Mouse (Mus musculus) mouse embryonic stem cell (cell line): ENCODE measurements around the gene Bcl2.

Experiments used
- in situ Hi-C, 2 experiments: fragments of 300-500 bp; cut with MboI; formaldehyde crosslinking; loops; 1 replicate in 1 of 2; 3 replicates in 1 of 2; pipeline ENCODE4 v1.14.3; 2019 to 2020; ENCODE audit warnings: low sequenced_read_pairs in 2 of 2, low pct_unique_long_range_greater_than_20kb in 1 of 2, mixed read lengths in 1 of 2; ENCODE audit not compliant: unreplicated experiment in 1 of 2

The Bcl2 gene

GRCm38 (mm10) chr1:106713621-106714529 is at the start of gene Bcl2:
Bcl2 (minus strand) TSS chr1:106714274.
- in situ Hi-C loops: loop anchor here in 1 of 2 experiments (25.0 kb wide), 1 partner anchor 177 kb away; no protein-coding TSS in a partner anchor

- in situ Hi-C loops: no loop called here
Measured at GRCm38 (mm10) chr1:106760750-106761149, 46.7 kb upstream of the Bcl2 start.

- in situ Hi-C loops: no loop called here
Measured at GRCm38 (mm10) chr1:106759572-106760435, 45.7 kb upstream of the Bcl2 start, which contains the start of gene Kdsr. Kdsr (minus strand) TSS chr1:106759727.

- in situ Hi-C loops: no loop called here
Measured at GRCm38 (mm10) chr1:106758734-106759571, 44.9 kb upstream of the Bcl2 start.

- in situ Hi-C loops: no loop called here
Measured at GRCm38 (mm10) chr1:106756633-106757032, 42.6 kb upstream of the Bcl2 start.

DNA sequence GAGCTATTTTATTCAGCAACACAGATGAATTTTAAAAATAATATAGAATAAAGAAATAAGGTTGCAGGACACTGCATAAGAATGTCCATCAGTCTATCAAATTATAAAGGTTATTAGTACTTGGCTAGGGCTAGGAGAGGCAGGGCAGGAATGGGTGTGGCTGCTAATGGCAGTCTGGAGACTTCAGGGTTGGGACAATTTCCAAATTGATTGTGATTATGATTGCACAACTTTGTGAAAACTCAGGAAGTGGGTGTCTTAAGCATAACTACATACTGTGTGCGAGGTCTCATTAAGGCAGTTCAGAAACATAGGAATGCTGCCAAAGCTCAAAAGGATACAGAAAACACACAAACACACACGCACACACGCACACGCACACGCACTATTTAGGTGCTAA is 37.9 kb upstream of the Bcl2 start:
- in situ Hi-C loops: no loop called here

DNA sequence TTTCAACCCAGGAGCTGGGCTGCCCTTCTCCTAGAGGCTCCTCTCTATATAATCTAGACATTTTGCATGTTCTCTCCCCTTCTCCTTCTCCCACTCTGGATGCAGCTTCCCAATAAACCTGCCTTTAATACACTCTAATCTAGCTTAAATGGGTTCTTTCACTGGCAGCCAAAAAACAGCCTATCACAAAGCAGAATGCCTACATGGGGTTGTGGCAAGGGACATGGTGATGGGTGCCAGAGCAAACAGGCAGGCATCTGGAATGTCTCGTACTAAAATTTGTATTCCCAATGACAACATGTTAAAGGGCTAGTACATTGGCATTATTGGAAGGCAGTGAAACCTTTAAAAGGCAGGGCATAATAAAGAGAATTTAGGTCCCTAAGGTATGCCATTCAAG is 36.6 kb upstream of the Bcl2 start:
- in situ Hi-C loops: no loop called here

GRCm38 (mm10) chr1:106748555-106749315 is 34.7 kb upstream of the Bcl2 start:
- in situ Hi-C loops: no loop called here

DNA sequence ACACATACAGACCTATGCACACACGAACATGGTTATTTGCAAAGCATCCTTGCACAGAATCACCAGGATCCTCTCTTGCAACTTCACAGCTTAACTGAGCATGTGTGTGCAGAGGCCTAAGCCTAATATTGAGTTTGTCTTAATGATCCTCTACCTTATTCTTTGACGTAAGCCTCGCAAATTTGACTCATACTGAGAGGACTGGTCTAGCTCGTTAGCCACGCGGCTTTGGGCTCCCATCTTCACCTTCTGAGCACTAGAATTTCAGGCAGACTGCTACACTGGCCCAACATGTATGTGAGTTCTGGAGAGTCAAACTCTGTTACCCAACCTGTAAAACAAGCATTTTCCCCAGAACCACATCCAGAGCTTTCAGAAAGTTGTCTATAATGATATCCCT is 28.9 kb upstream of the Bcl2 start:
- in situ Hi-C loops: no loop called here

- in situ Hi-C loops: no loop called here
Measured at GRCm38 (mm10) chr1:106740735-106741134, 26.7 kb upstream of the Bcl2 start.

DNA sequence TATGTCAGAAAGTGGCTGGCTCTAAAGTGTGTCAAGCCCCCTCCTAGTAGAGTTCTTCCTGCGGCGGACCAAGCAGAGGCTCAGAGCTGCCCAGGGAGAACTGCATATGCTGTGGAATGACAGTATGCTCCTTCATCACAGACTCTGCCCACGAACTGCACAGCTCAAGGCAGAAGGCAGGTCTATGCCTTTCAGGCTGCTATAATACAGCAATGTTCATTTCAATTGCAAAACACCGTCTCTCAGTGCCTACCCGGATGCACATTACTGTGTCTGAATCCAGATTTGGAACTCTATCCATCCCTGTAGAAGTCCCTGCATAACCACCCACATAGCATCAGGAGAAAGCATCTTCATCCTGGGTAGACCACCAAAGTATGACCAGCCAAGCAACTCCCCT is 25.7 kb upstream of the Bcl2 start:
- in situ Hi-C loops: no loop called here

- in situ Hi-C loops: no loop called here
Measured at GRCm38 (mm10) chr1:106738092-106738491, 24.0 kb upstream of the Bcl2 start.

DNA sequence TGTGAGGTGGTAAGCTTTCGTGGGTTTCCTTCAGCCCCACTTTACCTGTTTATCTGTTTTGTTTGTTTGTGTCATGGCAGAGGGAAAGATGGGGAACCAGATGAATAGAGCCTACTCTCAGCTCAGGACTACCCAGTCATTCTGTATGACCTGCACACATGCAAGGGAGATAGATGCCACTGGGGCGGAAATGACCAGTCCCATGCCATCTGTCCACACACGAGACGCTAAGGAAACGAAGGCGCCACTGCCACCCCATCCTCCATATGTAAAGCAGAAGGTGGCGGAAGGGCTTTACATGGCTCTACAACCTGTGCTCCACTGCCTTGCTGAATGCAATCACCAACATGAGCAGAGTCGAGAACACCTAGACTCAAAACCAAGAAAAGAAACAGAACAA is 22.1 kb upstream of the Bcl2 start:
- in situ Hi-C loops: no loop called here

DNA sequence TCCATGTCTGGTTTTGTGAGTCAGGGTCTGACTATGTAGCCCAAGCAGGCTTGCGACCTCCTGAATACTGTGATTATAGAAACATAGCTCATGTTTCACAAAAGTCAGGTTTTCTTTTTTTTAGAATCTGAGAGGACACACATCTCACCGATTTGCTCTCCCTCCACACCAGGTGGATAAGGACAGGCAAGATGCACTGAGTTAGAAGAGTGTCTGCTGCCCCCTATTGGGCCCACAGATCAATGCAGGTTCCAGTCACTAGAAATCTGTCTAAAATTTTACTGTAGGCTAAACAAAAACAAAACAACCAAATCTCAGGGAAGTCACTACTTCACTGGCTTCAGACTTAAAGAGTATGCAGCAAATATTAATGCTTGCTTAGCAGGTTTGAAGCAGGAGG is 21.5 kb upstream of the Bcl2 start:
- in situ Hi-C loops: no loop called here

DNA sequence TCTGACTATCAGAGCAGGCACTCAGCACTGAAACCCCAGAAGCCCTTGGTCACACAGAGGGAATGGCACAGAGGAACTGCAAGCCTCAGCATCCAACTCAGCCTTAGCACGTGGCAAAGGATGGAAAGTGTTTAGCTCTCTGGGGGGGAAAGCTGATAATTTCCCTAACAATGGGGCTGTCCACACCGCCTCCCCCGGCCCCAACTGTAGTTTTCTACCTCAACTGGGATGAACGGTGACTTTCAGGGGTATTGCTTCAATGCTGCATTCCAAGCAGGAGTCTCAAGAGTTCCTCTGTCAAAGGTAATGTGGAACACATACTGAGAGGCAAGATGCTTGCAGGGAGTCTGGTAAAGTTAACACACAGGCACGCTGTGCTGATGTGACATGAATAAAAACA is 8.0 kb upstream of the Bcl2 start:
- in situ Hi-C loops: loop anchor here (10.0 to 25.0 kb wide), 2 partner anchors 177 to 185 kb away; no protein-coding TSS in a partner anchor

DNA sequence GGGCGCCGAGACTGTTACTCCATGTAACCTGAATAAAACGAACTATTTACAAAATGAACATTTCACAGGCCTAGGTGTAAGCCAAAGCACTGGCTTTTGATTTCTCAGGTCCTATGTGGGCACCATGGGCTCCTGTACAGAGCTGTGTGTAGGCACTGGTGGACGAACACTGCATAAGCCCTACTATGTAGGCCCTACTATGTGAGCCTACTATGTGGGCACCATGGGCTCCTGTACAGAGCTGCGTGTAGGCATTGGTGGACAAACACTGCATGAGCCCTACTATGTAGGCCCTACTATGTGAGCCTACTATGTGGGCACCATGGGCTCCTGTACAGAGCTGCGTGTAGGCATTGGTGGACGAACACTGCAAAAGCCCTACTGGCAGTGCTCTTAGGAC is 3.7 kb upstream of the Bcl2 start:
- in situ Hi-C loops: loop anchor here in 1 of 2 experiments (25.0 kb wide), 1 partner anchor 180 kb away; no protein-coding TSS in a partner anchor

GRCm38 (mm10) chr1:106717071-106717601 is 3.1 kb upstream of the Bcl2 start:
- in situ Hi-C loops: loop anchor here in 1 of 2 experiments (25.0 kb wide), 1 partner anchor 180 kb away; no protein-coding TSS in a partner anchor
